Comparison of ENCODE assay signal across 8 mouse cellular contexts in genomic region chr1:97977521-97977920, GRCm38 (mm10).
A peak's percentile ranks its signal among the peaks of the same experiment; 100 is the strongest.
DNase-seq lines count a peak whose midpoint lies in the region; ATAC-seq and TF ChIP-seq lines count a peak whose summit lies in the region.

No protein-coding gene starts in this region.

- peak overlapping the region; percentile 84 for H3K4me2 ChIP-seq in kidney, embryonic 14.5 days (replicated peaks; ENCODE audit: low read depth, low read length)
- H3K4me2 ChIP-seq in embryonic facial prominence, embryonic 12.5 days (replicated peaks), result peak overlapping the region; percentile 78
- H3K4me2 ChIP-seq in hindbrain, postnatal 0 days (ENCODE audit: low read depth, low read length), result peak overlapping the region; percentile 83
- H3K4me2 ChIP-seq in midbrain, embryonic 15.5 days, result peak overlapping the region; percentile 72

- no peaks in the 10 kb centered on the region for H3K36me3 ChIP-seq in kidney, embryonic 14.5 days (ENCODE audit: control insufficient read depth, insufficient read depth, low read length)
- H3K36me3 ChIP-seq in embryonic facial prominence, embryonic 12.5 days, result no peaks in the 10 kb centered on the region
- no peaks in the 10 kb centered on the region for H3K36me3 ChIP-seq in hindbrain, postnatal 0 days (ENCODE audit: insufficient read depth, low read length)
- H3K36me3 ChIP-seq in midbrain, embryonic 15.5 days (replicated peaks), result no peaks in the 10 kb centered on the region

- DNase-seq in kidney, postnatal 4 days, result no peak
- DNase-seq in hindbrain, postnatal 0 days (ENCODE audit: low spot score), result no peak
- DNase-seq in thymus, postnatal 36 days, result no peak

- ATAC-seq in kidney, embryonic 14.5 days (ENCODE audit: low FRiP score, low TSS enrichment), result no peak
- ATAC-seq in embryonic facial prominence, embryonic 12.5 days (ENCODE audit: insufficient number of reproducible peaks, insufficient read depth, low FRiP score, low TSS enrichment), result no peak
- ATAC-seq in hindbrain, postnatal 0 days, result no peak
- no peak for ATAC-seq in midbrain, embryonic 15.5 days (replicated peaks)
- ATAC-seq in monocyte, adult 5-6 weeks (replicated peaks; ENCODE audit: insufficient number of reproducible peaks, low FRiP score, low TSS enrichment, poor library complexity, severe bottlenecking), result no peak
- no peak for ATAC-seq in activated CD4-positive, CD25-positive, alpha-beta regulatory T cell, adult 4 months

- H3K9me3 ChIP-seq in kidney, embryonic 14.5 days (ENCODE audit: control insufficient read depth, low read length), result no peaks in the 10 kb centered on the region
- H3K9me3 ChIP-seq in embryonic facial prominence, embryonic 12.5 days, result no peaks in the 10 kb centered on the region
- H3K9me3 ChIP-seq in hindbrain, postnatal 0 days (ENCODE audit: low read length), result no peaks in the 10 kb centered on the region
- H3K9me3 ChIP-seq in midbrain, embryonic 15.5 days, result no peaks in the 10 kb centered on the region

- H3K27me3 ChIP-seq in kidney, embryonic 14.5 days (ENCODE audit: control insufficient read depth, insufficient read depth, low read length), result no peaks in the 10 kb centered on the region
- no peaks in the 10 kb centered on the region for H3K27me3 ChIP-seq in embryonic facial prominence, embryonic 12.5 days
- H3K27me3 ChIP-seq in hindbrain, postnatal 0 days (ENCODE audit: insufficient read depth, low read length), result no peaks in the 10 kb centered on the region
- no peaks in the 10 kb centered on the region for H3K27me3 ChIP-seq in midbrain, embryonic 15.5 days (replicated peaks)

- peak overlapping the region; percentile 68 for H3K4me3 ChIP-seq in kidney, embryonic 14.5 days (ENCODE audit: low read length)
- peak overlapping the region; percentile 66 for H3K4me3 ChIP-seq in embryonic facial prominence, embryonic 12.5 days
- peak overlapping the region; percentile 71 for H3K4me3 ChIP-seq in hindbrain, postnatal 0 days (ENCODE audit: low read length)
- peak overlapping the region; percentile 67 for H3K4me3 ChIP-seq in midbrain, embryonic 15.5 days

- 35% methylated on average over 7 of the region's 7 CpGs for WGBS in kidney, embryonic 14.5 days
- 25% methylated on average over 7 of the region's 7 CpGs for WGBS in embryonic facial prominence, embryonic 12.5 days
- WGBS in hindbrain, postnatal 0 days, result 7% methylated on average over 7 of the region's 7 CpGs
- 7% methylated on average over 7 of the region's 7 CpGs for WGBS in midbrain, embryonic 15.5 days

- TF ChIP-seq CTCF in hindbrain, postnatal 0 days (IDR thresholded peaks at IDR 0.05; ENCODE audit: low read depth), result no peak

- no peak overlapping the region for H3K9ac ChIP-seq in kidney, embryonic 14.5 days (ENCODE audit: low read depth, low read length)
- no peak overlapping the region for H3K9ac ChIP-seq in embryonic facial prominence, embryonic 12.5 days
- peak overlapping the region; percentile 70; the same call in 1 of the 2 replicates for H3K9ac ChIP-seq in hindbrain, postnatal 0 days (replicated peaks; ENCODE audit: low read length)
- H3K9ac ChIP-seq in midbrain, embryonic 15.5 days, result peak overlapping the region; percentile 83; the same call in 1 of the 2 replicates

- H3K27ac ChIP-seq in kidney, embryonic 14.5 days (ENCODE audit: low read depth, low read length), result no peak overlapping the region
- no peak overlapping the region for H3K27ac ChIP-seq in embryonic facial prominence, embryonic 12.5 days
- peak overlapping the region; percentile 88; the same call in 1 of the 2 replicates for H3K27ac ChIP-seq in hindbrain, postnatal 0 days
- peak overlapping the region; percentile 88 for H3K27ac ChIP-seq in midbrain, embryonic 15.5 days

- 0 out of 2 replicates have a peak, but pooled peaks cover 3% of the 10 kb centered on the region for H3K4me1 ChIP-seq in kidney, embryonic 14.5 days (ENCODE audit: control insufficient read depth, insufficient read depth, low read length)
- H3K4me1 ChIP-seq in embryonic facial prominence, embryonic 12.5 days, result no peaks in the 10 kb centered on the region
- no peaks in the 10 kb centered on the region for H3K4me1 ChIP-seq in hindbrain, postnatal 0 days (ENCODE audit: insufficient read depth, low read length)
- H3K4me1 ChIP-seq in midbrain, embryonic 15.5 days, result peaks cover 23% of the 10 kb centered on the region

Comparison
In these comparisons a context has a peak if more than half of its experiments do, and no peak if none do; other contexts are left out.
1. H3K27ac ChIP-seq: peak in hindbrain, postnatal 0 days (single experiment) and midbrain, embryonic 15.5 days (single experiment); none in kidney, embryonic 14.5 days (single experiment) and embryonic facial prominence, embryonic 12.5 days (single experiment).
2. H3K9ac ChIP-seq: peak in hindbrain, postnatal 0 days (single experiment) and midbrain, embryonic 15.5 days (single experiment); none in kidney, embryonic 14.5 days (single experiment) and embryonic facial prominence, embryonic 12.5 days (single experiment).
3. Peak in every context shown above with its lines, with median percentiles within 50 percentile points of each other: H3K4me2 ChIP-seq and H3K4me3 ChIP-seq.